Mouse (Mus musculus) spleen, adult 2 months (tissue): ENCODE results near the gene Tmem234. TPM values are rescaled to one million over a fixed set of nuclear protein-coding genes. Genes with fewer than 3 reads are reported as not detected.

Experiments
- DNase-seq, 2 experiments: peaks; one replicate each; pipeline versions ENCODE4 v3.0.0 to v3.0.0-alpha.2; 2012 to 2021; ENCODE audit warnings: low spot score in 2 of 2, low read depth in 1 of 2
- H3K27ac ChIP-seq: fragments of 200-500 bp; 2 replicates; pipeline ENCODE4 v1.5.1; 2012; ENCODE audit warnings: low read length, inconsistent platforms; ENCODE audit not compliant: insufficient read depth
- H3K27me3 ChIP-seq: fragments of 200-500 bp; 2 replicates; pipeline ENCODE4 v1.6.1; 2012; ENCODE audit warnings: mild to moderate bottlenecking, moderate library complexity, low read length, inconsistent platforms; ENCODE audit not compliant: control insufficient read depth, insufficient read depth
- H3K36me3 ChIP-seq: fragments of 200-500 bp; 2 replicates; pipeline ENCODE4 v1.6.1; 2012; ENCODE audit warnings: mild to moderate bottlenecking, low read length, inconsistent platforms; ENCODE audit not compliant: control insufficient read depth, insufficient read depth
- H3K4me1 ChIP-seq: fragments of 200-500 bp; 2 replicates; pipeline ENCODE4 v1.6.1; 2011; ENCODE audit warnings: inconsistent platforms; ENCODE audit not compliant: control insufficient read depth, insufficient read depth, insufficient read length
- H3K4me3 ChIP-seq: fragments of 200-500 bp; 2 replicates; pipeline ENCODE4 v1.5.1; 2011; ENCODE audit warnings: mild to moderate bottlenecking, inconsistent platforms; ENCODE audit not compliant: insufficient read depth, insufficient read length; ENCODE audit errors: extremely low read depth
- CTCF ChIP-seq: fragments of 200-500 bp; IDR thresholded peaks from 2 replicates; pipeline ENCODE4 v1.5.1; 2011; ENCODE audit warnings: mild to moderate bottlenecking, inconsistent platforms; ENCODE audit not compliant: insufficient read depth, insufficient read length, insufficient replicate concordance; ENCODE audit errors: extremely low read depth
- POLR2A ChIP-seq: fragments of 200-500 bp; IDR thresholded peaks from 2 replicates; pipeline ENCODE4 v1.6.1; 2011; ENCODE audit warnings: low read depth, low read length, inconsistent platforms
- WGBS: fragments of 180-500 bp; shearing (Covaris S2); methylation state at CpG from one replicate; pipeline ENCODE4 v1.1.7; 2018; 5-methylcytosine and 5-hydroxymethylcytosine counted together
- polyA plus RNA-seq: library from polyadenylated mRNA; depleted of rRNA; stranded (reverse); fragments of >200 nt; gene quantifications from 2 replicates; pipeline ENCODE4 v1.2.3, GENCODE M21; 2012

The Tmem234 gene
- polyA plus RNA-seq, 1 experiment: 119 TPM

GRCm38 (mm10) chr4:129578466-129578865 is 22.0 kb upstream of the Tmem234 start, which contains the start of gene Fam167b:
Gene Fam167b, minus strand, starts transcription at chr4:129578549.
- peaks cover 19% of the 10 kb centered on the region; the same call in 1 of the 2 replicates for H3K4me1 ChIP-seq
- H3K36me3 ChIP-seq: no peaks in the 10 kb centered on the region
- WGBS: 78% methylated on average over 5 of the region's 5 CpGs
- H3K27ac ChIP-seq: peak within 1 kb of the TSS; percentile 13; the same call in 1 of the 2 replicates
- TF ChIP-seq CTCF: no peak
- no peak for TF ChIP-seq POLR2A
- no peak for DNase-seq
- H3K4me3 ChIP-seq: 0 out of 2 replicates have a peak within 1 kb of the TSS, but pooled peaks have one; percentile 29
- H3K27me3 ChIP-seq: no peaks in the 10 kb centered on the region

GRCm38 (mm10) chr4:129580347-129580746 is 20.1 kb upstream of the Tmem234 start:
- WGBS: 29% methylated on average over 7 of the region's 7 CpGs

GRCm38 (mm10) chr4:129582251-129582650 is 18.2 kb upstream of the Tmem234 start:
- Histone ChIP-seq H3K4me1 (peaks cover 7% of the 10 kb centered on the region; the same call in 1 of the 2 replicates), H3K27me3 (no peaks in the 10 kb centered on the region), H3K4me3 (no peak overlapping the region), H3K27ac (no peak overlapping the region), H3K36me3 (no peaks in the 10 kb centered on the region)
- no peak for DNase-seq
- WGBS: 86% methylated on average over 1 of the region's 1 CpGs
- TF ChIP-seq POLR2A: no peak
- TF ChIP-seq CTCF: no peak

More at GRCm38 (mm10) chr4:129580347-129580746, 20.1 kb upstream of the Tmem234 start:
- no peak for TF ChIP-seq POLR2A
- TF ChIP-seq CTCF: no peak
- peak; percentile 42 to 63 for DNase-seq
- H3K27me3 ChIP-seq: no peaks in the 10 kb centered on the region
- peaks cover 8% of the 10 kb centered on the region; the same call in 1 of the 2 replicates for H3K4me1 ChIP-seq
- H3K4me3 ChIP-seq: no peak overlapping the region
- H3K36me3 ChIP-seq: no peaks in the 10 kb centered on the region
- peak overlapping the region; percentile 74 for H3K27ac ChIP-seq

- WGBS: 38% methylated on average over 1 of the region's 1 CpGs
- peak overlapping the region; percentile 89; the same call in 1 of the 2 replicates for H3K4me3 ChIP-seq
- H3K27me3 ChIP-seq: no peaks in the 10 kb centered on the region
- peak overlapping the region; percentile 97 for H3K27ac ChIP-seq
- TF ChIP-seq CTCF (no peak), POLR2A (no peak)
- no peaks in the 10 kb centered on the region for H3K36me3 ChIP-seq
- peak in 1 of 2 experiments; percentile 31 for DNase-seq
- H3K4me1 ChIP-seq: peaks cover 5% of the 10 kb centered on the region; the same call in 1 of the 2 replicates
Observed at GRCm38 (mm10) chr4:129584370-129584769, 16.1 kb upstream of the Tmem234 start.

- Histone ChIP-seq H3K27me3 (no peaks in the 10 kb centered on the region), H3K27ac (peak overlapping the region; percentile 97), H3K4me3 (peak overlapping the region; percentile 89), H3K36me3 (no peaks in the 10 kb centered on the region), H3K4me1 (peaks cover 3% of the 10 kb centered on the region; the same call in 1 of the 2 replicates)
- DNase-seq: peak; percentile 68 to 87
- WGBS: 2% methylated on average over 36 of the region's 36 CpGs
- peak; percentile 85 for TF ChIP-seq CTCF
- no peak; the same call in none of the 2 replicates for TF ChIP-seq POLR2A
Observed at GRCm38 (mm10) chr4:129584884-129585608, 15.4 kb upstream of the Tmem234 start.

GRCm38 (mm10) chr4:129585773-129586172 is 14.7 kb upstream of the Tmem234 start:
- Histone ChIP-seq H3K4me1 (no peaks in the 10 kb centered on the region; the same call in 1 of the 2 replicates), H3K4me3 (no peak overlapping the region; the same call in 1 of the 2 replicates), H3K27ac (peak overlapping the region; percentile 8; the same call in 1 of the 2 replicates), H3K36me3 (no peaks in the 10 kb centered on the region), H3K27me3 (no peaks in the 10 kb centered on the region)
- no peak for DNase-seq
- TF ChIP-seq POLR2A (no peak), CTCF (no peak)
- 90% methylated on average over 9 of the region's 9 CpGs for WGBS
